Mouse (Mus musculus): ENCODE results near the gene Btd.

Btd gene

GRCm38 (mm10) chr14:31697346-31697745, 56.5 kb downstream of the Btd start:
- DNase-seq (ENCODE audit: low read depth in 2 of 2, low spot score in 2 of 2), result no peak

- no peak for DNase-seq (ENCODE audit: low read depth in 2 of 2, low spot score in 2 of 2)
Measured at GRCm38 (mm10) chr14:31697755-31698154, 56.9 kb downstream of the Btd start.

- DNase-seq (ENCODE audit: low read depth in 2 of 2, low spot score in 2 of 2), result no peak
Measured at GRCm38 (mm10) chr14:31700376-31700775, 59.5 kb downstream of the Btd start.

DNA sequence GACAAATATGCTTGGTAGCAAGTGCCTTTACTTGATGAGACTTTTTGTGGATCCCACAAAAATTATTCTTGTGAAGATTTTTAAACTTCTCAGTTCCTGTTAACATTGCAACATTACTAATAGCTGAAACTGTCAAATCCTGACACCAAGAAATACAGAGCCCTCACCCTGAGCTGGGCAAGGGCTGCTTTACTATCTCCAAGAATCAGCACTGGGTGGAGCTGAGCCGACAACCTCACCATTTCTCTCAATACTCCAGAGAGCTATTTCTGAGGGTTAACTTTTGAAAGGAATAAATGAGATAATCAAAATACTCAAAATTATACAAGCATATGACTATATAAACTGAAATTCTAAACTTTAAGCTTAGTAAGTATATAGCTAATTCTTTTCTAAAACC, 68.5 kb downstream of the Btd start:
- no peak for DNase-seq (ENCODE audit: low read depth in 2 of 2, low spot score in 2 of 2)

DNA sequence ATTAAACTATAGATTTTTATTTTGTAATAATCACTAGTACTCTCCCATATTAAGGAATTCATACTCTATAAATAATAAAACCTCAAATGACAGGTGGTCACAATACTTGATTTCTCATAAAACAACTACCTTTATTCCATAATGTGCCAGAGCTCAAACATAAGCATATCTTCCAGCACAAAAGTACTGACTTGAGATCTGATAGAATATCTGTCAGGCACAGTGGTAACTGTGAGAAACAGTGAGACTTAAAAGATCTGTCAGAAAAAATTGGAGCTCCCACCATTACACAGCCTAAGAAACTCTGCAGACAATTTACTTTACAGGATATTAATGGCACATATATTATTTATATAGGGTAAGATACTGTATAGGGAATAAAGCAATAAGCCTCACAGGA, 74.8 kb downstream of the Btd start:
- no peak for DNase-seq (ENCODE audit: low read depth in 2 of 2, low spot score in 2 of 2)

DNA sequence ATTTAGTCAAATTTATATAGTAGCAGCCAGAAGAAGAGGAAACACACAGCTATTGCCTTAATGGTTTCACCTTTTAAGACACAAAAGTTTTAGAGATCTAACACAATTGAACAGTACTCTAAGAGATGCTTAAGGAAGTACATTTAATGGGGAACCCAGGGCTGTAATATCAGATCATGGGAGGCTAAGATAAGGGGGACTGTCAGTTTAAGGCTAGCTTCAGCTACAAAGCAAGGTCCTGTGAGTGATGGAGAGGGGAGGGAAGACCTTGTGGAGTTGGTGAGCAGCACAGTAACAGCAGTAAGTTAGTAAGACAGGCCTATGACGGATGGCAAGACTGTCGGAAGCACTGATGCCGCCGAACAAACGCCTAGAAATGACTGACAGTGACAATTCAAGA, 76.5 kb downstream of the Btd start:
- no peak for DNase-seq (ENCODE audit: low read depth in 2 of 2, low spot score in 2 of 2)
